Mouse (Mus musculus): ENCODE results near the gene Mterf2.

DNA sequence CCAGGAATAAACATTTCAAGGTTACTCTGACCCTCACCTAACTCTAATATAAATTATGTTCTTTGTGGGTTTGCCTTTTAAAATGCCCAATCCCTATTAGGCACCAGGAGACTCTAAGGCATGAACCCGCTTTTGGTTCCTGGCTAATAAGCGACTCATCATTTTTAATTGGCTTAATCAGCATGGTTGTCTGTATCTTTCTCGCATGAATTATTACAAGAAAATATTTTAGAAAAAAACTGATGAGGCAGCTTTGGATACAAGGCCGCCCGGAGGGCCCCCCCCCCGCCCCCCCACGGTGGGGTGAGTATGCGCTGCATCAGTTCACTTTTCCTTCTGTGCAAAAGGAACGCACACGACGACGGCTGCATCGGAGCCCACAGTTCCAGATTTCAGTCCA is 37.0 kb upstream of the Mterf2 start:
- TF ChIP-seq E2F4 (IDR thresholded peaks at IDR 0.05; ENCODE audit: insufficient read depth) (no peak), TCF12 (IDR thresholded peaks at IDR 0.05; ENCODE audit: insufficient read depth, poor library complexity, severe bottlenecking) (no peak), POLR2A (IDR thresholded peaks at IDR 0.05; ENCODE audit: insufficient read length, low read depth) (no peak), REST (IDR thresholded peaks at IDR 0.05; ENCODE audit: insufficient read depth, insufficient read length) (no peak)
